Mouse (Mus musculus) mesoderm, embryonic 11.5 days (tissue): Measurements from ENCODE around the gene Anp32a.

Source experiments
- DNase-seq: peaks from one replicate; pipeline ENCODE4 v3.0.0-alpha.2; 2012; ENCODE audit warnings: low read depth, low spot score

Anp32a gene

DNA sequence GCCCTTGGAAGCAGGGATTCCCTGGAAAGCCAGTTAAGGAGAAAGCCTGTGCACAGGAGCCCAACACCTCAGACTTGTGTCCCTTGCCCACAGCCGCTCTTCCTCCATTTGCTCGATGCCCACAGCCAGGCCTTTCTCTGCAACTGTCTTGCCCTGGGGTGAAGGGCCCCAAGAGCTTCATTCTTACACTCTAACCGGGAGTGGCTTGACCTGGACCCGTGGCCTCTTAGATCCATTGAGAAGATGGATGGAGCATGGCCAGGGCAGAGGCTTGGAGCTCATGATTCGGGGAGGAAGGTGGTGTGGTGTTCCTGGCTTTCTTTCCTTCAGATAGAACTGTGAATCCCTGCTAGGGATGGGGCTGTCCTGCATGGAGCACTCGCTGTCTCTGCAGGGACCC, 28.1 kb downstream of the Anp32a start:
- no peak for DNase-seq

DNA sequence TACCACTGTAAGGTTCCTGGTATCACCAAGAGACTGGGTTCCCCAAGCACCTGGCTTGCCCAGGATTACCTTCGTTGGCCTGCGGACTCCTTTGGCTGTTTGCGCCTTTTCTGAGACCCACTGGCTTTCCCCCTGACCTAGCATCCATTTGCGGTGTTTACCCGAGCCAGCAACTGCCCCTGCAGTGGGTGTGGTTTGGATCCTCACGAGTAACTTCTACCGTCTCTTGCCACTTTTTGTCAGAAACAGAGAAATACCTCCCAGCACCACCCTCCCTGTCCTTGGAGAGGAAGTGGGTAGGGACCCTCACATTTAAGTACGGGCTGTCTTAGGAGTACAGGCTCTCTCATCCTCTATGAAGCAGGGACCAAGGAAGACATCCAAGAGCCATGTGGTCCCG, 29.1 kb downstream of the Anp32a start:
- DNase-seq = no peak

GRCm38 (mm10) chr9:62370648-62371280, 29.7 kb downstream of the Anp32a start:
- no peak for DNase-seq

GRCm38 (mm10) chr9:62371745-62372555, 30.9 kb downstream of the Anp32a start:
- no peak for DNase-seq

DNA sequence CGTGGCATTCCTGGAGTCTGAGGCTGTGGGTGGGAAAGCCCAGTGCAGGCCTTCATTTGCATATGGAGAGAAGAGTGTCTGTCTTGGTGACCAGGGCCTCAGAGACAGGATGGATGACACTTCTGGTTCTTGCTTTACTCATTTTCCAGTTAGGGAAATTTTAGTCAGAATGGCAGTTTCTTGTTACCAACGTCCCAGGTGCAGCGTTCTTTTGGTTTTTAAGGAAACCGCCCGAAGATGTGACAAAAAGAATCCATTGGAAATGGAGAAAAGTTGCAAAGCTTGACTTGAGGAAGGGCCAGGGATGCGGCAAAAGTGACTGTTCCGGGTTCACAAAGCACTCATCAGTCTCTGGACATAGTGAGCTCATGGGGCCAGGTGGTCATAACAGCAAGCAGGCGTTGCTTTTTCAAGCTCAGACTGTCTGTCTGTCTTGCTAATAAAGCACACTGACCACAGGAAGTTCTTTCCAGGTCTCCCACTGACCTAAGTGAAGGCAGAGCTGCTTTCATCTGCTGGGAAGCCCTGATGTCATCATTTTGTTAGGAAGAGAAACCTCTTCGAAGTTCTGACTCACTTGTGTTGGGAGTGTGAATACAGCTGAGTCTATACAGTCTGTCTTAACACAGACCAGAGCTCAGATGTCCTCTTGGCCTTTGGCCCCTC, 31.6 kb downstream of the Anp32a start:
- no peak for DNase-seq

DNA sequence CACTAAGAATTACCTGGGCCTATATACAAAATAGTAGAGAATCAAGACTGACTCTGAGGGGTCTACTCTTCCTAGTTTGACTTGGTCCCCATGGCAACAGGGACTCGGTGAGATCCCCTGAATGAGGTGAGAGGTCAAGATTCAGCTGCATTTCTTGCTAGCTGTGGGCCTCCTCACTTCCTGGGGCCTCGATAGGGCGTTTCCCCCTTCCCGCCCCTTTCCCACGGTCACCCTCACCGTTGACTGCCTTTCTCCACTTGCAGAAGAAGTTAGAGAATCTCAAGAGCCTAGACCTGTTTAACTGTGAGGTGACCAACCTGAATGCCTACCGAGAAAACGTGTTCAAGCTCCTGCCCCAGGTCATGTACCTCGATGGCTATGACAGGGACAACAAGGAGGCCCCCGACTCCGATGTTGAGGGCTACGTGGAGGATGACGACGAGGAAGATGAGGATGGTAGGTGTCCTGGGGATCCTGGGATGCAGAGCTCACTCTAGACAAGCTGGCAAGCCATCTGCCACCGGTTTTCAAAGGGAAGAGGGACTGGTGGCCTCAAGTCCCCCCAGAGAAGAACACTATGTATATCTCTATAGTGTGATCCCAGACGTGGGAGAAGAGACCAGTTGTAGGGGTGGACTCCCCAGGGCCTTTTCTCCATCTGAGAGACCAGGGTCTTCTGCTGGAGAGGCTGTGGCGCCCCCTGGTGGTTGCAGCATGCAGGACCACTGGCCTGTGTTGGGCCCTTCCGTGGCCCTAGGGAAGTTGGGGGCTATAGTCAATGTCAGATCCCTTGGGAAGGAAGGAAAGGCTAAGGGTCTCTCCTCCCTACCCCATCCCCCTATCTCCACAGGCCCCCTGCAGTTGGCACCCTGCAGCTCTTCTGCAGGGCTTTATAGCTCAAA, 32.4 kb downstream of the Anp32a start:
- DNase-seq = no peak

- DNase-seq = no peak
These were observed 33.2 kb downstream of the Anp32a start for GRCm38 (mm10) chr9:62374276-62374675.

GRCm38 (mm10) chr9:62377897-62378296, 36.8 kb downstream of the Anp32a start:
- no peak for DNase-seq

DNA sequence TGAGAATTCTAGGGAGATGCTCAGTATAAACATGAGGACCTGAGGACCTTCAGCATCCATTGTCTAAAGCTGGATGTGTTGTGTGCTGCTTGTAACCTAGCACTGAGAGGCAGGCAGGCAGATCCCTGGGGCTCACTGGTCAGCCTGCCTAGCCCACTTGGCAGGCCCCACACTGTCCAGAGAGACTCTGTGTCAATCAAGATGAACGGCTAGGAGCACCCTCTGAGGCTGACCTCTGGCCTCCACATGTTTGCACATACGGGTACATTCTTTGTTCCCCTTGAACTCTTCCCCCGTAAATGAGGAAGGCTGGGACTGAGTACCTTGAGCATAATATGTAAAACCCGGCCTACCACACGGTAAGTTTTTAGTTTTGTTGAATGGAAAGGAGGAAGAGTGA, 39.3 kb downstream of the Anp32a start:
- no peak for DNase-seq

- no peak for DNase-seq
These were observed 40.4 kb downstream of the Anp32a start for GRCm38 (mm10) chr9:62381402-62381913.

DNA sequence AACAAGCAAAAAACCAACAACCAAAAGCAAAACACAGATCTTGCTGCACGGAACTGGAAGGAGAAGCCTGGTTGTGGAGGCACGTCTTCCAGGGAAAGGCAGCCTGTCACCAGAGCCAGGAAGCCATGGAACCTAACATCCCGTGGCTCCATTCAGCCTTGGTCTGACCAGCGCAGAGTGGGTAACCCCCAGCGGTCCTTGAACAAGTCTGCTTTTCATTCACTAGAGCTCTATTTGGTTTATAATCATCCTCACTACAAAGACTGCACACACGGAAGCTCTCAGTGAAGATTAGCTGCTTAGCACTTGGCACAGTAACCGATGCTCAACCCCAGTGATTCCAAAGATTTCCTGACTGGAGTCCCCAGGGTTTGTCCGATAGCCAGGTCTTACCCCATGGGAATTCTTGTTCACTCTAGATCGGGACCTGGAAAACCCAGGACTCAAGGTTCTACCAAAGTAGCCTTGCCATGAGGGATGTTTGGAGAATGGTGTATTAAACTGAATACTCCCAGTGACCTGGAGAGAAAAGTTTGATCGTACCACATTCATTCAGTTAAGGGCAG, 41.5 kb downstream of the Anp32a start:
- DNase-seq = no peak

- DNase-seq = no peak
These were observed 44.0 kb downstream of the Anp32a start for GRCm38 (mm10) chr9:62385062-62385461.

- DNase-seq = no peak
These were observed 44.8 kb downstream of the Anp32a start for GRCm38 (mm10) chr9:62385727-62386518.

- no peak for DNase-seq
These were observed 48.6 kb downstream of the Anp32a start for GRCm38 (mm10) chr9:62389735-62390134.

DNA sequence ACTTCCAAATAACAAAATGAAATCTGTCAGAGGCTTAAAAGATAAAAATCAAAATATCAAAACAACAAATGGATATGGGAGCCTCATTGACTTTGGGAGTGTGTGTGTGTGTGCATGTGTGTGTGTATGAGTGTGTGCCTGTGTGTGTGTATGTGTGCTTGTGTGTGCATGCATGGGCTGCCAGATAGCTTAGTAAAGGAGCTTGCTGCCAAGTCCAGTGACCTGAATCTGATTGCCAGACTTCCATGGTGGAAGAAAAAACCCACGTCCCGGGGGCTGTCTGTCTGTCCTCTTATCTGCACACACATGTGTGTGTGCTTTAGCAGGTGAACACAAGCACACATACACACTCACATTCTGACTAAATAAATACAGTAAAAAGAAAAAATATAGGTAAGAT, 52.4 kb downstream of the Anp32a start:
- DNase-seq = no peak

GRCm38 (mm10) chr9:62394163-62394562, 53.1 kb downstream of the Anp32a start:
- no peak for DNase-seq

DNA sequence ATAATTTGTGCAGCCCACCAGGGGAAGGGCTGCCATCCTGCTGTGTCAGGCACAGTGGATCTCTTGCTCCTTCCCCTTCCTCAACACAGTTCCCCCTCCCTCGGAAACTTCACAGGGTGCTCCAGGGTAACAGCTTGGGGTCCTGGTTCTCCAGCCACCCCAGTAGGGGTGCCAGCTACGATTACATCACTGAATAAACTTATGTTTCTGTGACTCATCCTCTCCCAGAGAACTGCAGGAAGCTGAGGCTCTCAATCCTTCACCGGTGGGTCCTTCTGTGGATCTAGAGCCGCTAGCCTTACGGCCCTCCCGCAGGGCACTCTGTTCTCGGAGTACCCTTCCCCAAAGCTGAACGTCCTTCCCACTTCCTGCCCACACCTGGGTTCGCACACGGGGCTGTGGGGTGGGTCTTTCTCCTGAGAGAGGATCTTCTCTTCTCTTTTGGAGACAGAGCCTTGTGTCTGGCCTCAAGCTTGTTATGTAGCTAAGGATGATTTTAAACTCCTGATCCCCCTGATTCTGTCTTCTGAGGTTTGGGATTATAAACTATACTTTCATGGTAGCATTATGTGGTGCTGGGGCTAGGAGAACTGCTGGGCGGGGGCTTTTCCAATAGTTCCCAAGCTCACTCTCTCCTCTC, 59.6 kb downstream of the Anp32a start:
- no peak for DNase-seq

DNA sequence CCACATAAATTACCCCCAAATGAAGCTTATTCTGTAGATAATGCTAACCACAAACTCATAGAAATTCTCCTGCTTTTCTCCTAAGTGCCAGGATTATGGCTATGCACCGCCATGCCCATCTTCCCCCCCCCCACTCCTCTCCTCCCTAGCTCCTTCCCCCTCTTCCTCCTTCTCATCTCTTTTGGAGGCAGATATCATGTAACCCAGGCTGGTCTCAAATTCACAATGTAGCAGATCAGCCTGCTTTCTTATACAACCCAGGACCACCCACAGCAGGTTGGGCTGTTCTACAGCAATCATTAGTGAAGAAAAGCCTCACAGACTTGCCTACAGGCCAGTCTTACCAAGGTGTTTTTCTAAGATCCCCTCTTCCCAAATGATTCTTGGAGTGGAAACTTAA, 60.5 kb downstream of the Anp32a start:
- no peak for DNase-seq

- DNase-seq = no peak
These were observed 65.4 kb downstream of the Anp32a start for GRCm38 (mm10) chr9:62406423-62407013.
